Mouse (Mus musculus) erythroblast, embryonic 14.5 days (primary cell): Measurements from ENCODE around the gene Cfap43.

ENCODE experiments used
- GATA1 ChIP-seq: IDR thresholded peaks from 2 replicates; pipeline ENCODE4 v1.6.1; 2012; ENCODE audit warnings: low read length, inconsistent platforms, mixed read lengths
- TAL1 ChIP-seq: IDR thresholded peaks from 3 replicates; pipeline ENCODE4 v1.6.1; 2012; ENCODE audit warnings: low read length, inconsistent platforms, mixed read lengths

GRCm38 (mm10) chr19:47935530-47935929 lies 16.4 kb upstream of the Cfap43 start:
- no peak for TF ChIP-seq GATA1
- TF ChIP-seq TAL1 = no peak
